Mouse (Mus musculus) right cerebral cortex, postnatal 4 days (tissue): ENCODE measurements around the gene Zfp61.
"Not testable (repeated sequence)": the region's sequence is repeated elsewhere in the genome, so short reads cannot be mapped to it uniquely, and the experiment has no call there.

ENCODE experiments used
- DNase-seq: peaks from one replicate; pipeline ENCODE4 v3.0.0-alpha.2; 2022

Gene Zfp61

DNA sequence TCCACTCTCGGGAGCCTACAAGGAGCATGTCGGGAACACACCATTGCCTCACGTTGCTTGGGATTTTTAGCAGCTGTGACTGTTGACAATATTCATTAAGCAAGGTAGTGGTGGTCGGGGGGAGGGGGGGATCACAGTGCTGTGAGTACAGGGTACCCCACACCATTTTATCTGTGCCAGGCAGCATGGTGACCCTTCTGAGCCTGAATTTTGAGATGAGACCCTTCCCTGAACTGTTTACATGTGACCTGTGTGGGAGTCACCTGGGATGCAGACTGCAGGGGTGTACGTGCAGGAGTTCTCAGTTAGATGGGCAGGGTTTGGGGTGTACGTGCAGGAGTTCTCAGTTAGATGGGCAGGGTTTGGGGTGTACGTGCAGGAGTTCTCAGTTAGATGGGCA, 4.6 kb downstream of the Zfp61 start:
- no peak for DNase-seq

GRCm38 (mm10) chr7:24295376-24295775, 5.7 kb downstream of the Zfp61 start:
- DNase-seq, result no peak

- no peak for DNase-seq
Measured at GRCm38 (mm10) chr7:24294763-24295162, 6.3 kb downstream of the Zfp61 start.

- no peak for DNase-seq
Measured at GRCm38 (mm10) chr7:24293061-24293851, 7.8 kb downstream of the Zfp61 start.

DNA sequence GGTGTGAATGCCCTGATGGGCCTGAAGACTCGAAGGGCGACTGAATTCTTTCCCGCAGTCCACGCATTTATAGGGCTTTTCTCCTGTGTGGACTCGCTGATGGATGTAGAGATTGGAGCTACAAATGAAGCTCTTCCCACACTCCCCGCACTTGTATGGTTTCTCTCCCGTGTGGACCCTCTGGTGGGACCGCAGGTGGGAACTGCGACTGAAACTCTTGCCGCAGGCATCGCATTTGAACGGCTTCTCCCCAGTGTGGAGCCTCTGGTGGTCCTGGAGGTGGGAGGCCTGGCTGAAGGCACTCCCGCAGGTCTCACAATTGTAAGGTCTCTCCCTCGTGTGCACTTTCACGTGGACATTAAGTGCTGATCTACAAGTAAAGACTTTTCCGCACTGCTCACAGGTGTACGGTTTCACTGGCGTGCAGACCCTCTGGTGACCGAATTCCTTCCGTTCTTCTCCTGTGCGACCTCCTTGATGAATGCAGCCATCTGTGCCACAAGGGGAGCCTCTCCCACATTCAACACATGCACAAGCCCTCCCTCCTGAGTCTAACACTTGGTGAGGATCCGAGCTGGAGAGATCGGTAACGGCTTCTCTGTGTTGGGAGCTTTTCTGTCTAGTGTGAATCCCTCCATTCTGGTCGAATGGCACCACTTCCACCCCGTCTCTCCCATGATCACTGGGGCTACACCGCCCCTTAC, 9.5 kb downstream of the Zfp61 start:
- no peak for DNase-seq

GRCm38 (mm10) chr7:24290106-24290693, 10.8 kb downstream of the Zfp61 start:
- DNase-seq, result no peak

DNA sequence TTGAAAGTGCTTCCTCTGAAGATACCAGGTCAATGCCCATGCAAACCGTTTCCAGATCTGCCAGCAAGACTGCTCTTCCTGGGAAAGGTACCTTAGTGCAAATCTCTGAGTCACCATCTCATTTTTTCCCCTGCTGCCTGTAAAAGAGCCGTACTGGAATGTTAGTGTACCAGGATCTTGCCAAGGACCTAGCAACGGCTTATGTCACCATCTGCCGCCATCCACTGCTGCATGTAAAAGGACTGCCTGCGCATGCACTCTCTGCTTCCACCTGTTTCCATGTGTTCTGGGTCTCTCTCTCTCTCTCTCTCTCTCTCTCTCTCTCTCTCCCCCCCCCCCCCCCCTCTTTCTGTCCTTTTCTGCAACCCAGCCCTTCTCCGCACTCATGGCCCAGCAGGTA, 12.5 kb downstream of the Zfp61 start:
- DNase-seq, result no peak

DNA sequence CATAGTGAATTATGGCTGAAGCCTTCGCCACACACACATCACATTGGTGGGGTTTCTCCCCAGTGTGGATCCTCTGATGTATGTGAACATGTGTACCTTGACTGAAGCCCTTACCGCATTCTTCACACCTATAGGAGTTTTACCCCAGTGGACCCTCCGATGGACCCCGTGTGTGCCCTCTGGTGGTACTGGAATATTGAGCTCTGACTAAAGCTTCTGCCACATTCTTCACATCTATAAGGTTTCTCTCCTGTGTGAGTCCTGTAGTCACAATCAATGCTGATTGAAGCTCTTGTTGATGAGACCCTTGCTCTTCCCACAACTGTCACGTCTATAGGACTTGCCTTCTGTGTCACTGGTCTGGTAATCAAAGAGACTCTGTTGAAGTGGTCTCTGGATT, 13.4 kb downstream of the Zfp61 start:
- no peak for DNase-seq

DNA sequence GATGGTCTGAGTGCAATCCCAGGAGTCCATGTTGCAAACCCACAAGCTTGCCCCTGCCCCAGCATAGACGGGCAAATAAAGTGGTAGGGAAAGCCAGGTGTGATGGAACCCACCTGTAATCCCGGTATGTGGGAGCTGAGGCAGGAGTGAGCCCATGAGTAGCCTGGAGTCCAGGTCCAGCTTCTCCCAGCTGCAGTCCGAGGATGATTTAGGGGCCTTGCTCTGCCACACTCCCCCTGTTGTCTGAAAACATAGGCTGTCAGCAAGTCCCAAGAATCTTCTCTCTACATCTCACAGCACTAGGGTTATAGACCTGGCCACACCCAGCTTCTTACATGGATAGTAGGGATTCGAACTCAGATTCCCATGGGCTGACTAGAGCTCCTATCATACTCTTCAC, 14.1 kb downstream of the Zfp61 start:
- no peak for DNase-seq

GRCm38 (mm10) chr7:24286090-24286489, 14.9 kb downstream of the Zfp61 start:
- no peak for DNase-seq

GRCm38 (mm10) chr7:24280858-24281145, 20.2 kb downstream of the Zfp61 start:
- no peak for DNase-seq

DNA sequence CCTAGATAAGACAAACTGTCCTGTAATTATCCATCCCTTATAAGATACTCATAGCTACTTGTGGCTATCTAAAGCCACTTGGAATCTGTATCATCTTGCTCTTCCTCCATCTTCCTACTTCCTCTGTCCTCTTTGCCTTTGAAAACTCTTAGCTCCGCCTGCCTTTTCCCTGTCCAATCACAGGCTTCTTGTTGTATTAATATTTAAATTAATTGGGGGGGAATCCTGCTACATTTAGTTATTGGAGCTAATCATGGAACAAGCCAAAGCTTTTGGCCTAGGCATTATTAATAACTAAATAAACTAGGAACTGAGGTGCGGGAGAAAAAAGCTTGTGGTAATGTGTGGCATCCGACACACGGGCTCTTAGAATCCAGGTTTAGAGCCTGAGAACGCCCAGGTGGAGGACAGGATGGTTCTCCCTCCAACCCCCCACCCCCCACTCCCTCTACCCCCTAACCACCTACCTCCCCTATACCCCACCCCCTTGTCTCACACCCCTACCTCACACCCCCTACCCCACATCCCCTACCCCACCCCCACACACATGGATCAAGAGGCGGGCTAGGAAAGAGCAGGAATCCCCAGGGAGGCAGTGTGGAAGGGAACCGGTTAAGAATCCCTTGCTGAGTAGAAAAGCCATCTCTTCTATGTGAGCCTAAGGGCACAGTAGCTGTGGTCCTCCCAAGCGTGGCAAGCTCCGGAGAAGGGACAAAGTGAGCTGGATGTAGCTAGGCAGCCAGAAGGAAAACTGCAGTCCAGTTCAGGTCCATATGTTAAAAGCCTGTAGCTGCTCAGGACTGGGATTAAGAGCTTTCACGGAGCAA, 20.8 kb downstream of the Zfp61 start:
- no peak for DNase-seq

GRCm38 (mm10) chr7:24278771-24279170, 22.3 kb downstream of the Zfp61 start:
- not testable (repeated sequence) for DNase-seq

GRCm38 (mm10) chr7:24274456-24274855, 26.6 kb downstream of the Zfp61 start:
- DNase-seq, result no peak

DNA sequence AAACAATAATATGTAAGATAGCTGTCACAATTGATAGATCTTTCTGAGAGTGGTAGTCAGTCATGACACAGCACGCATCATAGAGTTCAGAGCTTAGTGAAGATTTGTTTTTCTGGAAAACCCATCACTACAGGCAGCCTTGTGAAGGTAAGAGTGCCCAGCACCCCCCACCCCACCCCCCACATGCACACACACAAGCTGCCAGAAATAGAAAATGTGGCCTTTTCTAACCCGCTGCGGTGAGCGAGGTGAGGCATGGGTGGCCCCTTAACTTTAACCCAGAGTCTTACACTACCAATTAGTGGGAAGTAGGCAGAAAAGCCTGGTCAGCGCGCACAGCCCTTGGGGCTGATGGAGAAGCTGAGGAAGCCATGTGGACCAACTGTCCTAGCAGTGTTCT, 29.8 kb downstream of the Zfp61 start:
- no peak for DNase-seq

DNA sequence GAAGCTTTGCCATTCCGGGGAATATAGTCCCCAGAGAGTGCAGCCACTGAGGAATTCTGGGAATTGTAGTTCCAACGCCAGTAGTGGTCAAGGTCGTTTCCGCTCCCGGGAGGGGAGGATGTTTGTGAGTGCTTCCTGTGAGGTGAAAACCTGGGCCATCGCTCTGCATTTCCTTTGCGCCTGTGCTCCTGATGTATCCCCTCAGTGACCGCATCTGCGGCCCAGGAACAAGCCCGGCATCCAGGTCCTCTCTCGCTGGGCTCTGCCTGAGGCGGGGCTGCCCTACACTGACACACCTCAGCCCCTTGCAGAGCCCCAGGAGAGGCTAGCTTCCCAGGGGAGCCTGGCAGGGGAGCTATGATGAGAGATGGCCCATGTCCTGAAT, 30.8 kb downstream of the Zfp61 start, which contains the start of gene Zfp93:
Gene Zfp93 (plus strand): TSS at position 133 of the 385 bp plus-strand sequence.
- DNase-seq, result peak; percentile 65

GRCm38 (mm10) chr7:24269667-24270287, 31.3 kb downstream of the Zfp61 start:
- no peak for DNase-seq

- DNase-seq, result no peak
Measured at GRCm38 (mm10) chr7:24269256-24269655, 31.8 kb downstream of the Zfp61 start.

GRCm38 (mm10) chr7:24268176-24269155, 32.6 kb downstream of the Zfp61 start:
- DNase-seq, result no peak

DNA sequence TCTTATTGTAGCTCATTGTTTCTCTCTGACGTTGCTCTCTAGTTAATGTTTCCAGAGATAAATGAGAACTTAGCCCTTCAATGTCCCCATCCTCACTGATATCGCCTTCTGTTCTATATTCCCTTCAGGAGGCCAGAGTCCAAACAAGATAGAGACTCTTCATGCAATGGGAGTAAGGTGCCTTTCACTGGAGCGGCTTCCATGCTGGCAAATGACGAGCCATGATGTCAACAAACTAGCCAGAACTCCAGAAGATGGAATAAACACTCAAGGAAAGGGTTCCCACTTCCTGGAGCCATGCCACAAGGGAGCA, 41.1 kb downstream of the Zfp61 start:
- DNase-seq, result no peak

DNA sequence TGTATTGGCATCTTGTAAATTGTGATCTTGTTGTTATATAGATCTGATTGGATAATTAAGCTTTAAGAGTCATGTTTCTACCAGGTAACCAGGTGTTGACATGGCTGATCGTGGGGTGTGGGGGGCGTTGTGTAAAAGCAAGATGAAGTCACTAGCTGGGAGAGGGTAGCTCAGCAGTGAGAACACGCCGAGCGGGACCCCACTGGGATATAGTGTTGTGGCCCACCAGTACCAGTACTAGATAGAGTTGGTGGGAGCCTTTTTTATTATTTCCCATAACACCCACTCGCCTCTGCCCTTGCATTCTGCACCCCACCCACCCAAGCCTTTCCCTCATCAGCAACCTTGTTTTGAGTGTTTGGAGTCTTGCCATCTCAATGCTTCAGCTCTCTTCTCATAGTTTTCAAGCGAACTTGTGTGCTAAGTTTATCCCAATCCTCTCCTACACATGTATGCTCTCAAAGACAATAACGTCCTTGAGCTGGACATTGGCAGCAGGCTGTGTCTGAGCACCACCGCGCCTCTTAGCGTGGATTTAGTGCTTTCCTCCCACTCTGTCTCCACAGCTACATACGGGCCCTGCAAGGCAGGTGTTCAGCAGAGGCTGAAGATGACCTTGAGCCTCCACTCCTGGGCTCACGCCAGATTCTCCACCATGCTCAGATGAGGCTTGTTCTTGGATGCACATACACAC, 41.6 kb downstream of the Zfp61 start:
- no peak for DNase-seq
